Mouse (Mus musculus): ENCODE results near the gene Plcl1.

DNA sequence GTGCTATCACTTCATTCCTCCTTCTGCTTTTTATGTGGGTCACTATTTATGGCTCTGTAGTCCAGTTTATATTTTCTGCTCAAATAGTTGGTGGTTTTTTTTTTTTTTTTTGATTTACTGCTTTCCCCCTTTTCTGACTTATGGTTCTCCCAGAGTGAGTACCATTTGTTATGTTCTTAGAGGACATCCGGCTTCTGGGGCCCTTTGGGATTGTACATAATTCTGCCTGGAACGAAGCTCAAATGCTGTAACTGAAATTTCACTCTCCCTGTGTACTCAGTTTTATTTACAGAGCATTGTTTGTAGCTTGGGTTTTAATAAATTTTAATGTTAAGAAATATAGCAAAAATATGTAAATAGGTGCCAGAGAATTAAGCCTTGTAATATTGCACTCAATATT lies 200.2 kb downstream of the Plcl1 start:
- no peak for TF ChIP-seq POLR2A (IDR thresholded peaks at IDR 0.05; ENCODE audit: insufficient read length, low read depth)
- no peak for TF ChIP-seq USF1 (IDR thresholded peaks at IDR 0.05; ENCODE audit: low read depth)
- TF ChIP-seq POLR2AphosphoS2 (IDR thresholded peaks at IDR 0.05; ENCODE audit: insufficient read length, low read depth): no peak
- no peak for TF ChIP-seq MAX (IDR thresholded peaks at IDR 0.05; ENCODE audit: low read depth)
- no peak for TF ChIP-seq E2F4 (IDR thresholded peaks at IDR 0.05; ENCODE audit: insufficient read depth)
